Mouse (Mus musculus): ENCODE results near the gene Ddx43.

GRCm38 (mm10) chr9:78355611-78356010, 40.0 kb upstream of the Ddx43 start, which contains the start of gene Gsta2:
- no peak for TF ChIP-seq CTCF (IDR thresholded peaks at IDR 0.05; ENCODE audit: insufficient read depth, low read length)
- TF ChIP-seq POLR2A (IDR thresholded peaks at IDR 0.05; ENCODE audit: borderline replicate concordance, extremely low read depth, low read depth, low read length) = no peak
